ENCODE assay signal across 19 mouse cellular contexts in genomic region chr11:53842161-53842581, GRCm38 (mm10). TPM values are rescaled to one million over a fixed set of nuclear protein-coding genes. Genes with fewer than 3 reads are reported as not detected.
DNase-seq lines count a peak whose midpoint lies in the region; ATAC-seq and TF ChIP-seq lines count a peak whose summit lies in the region.
"Had no signal": no experiment of that assay in that cellular context is flagged by ENCODE, and none has a peak within 500 bp of the region (broad histone marks: within the 10 kb centered on the region; RNA-seq: fewer than 3 reads in every experiment).

No protein-coding gene starts in this region.

- no peak overlapping the region for H3K4me2 ChIP-seq in myocyte (ENCODE audit: low read depth)
- H3K4me2 ChIP-seq in liver, embryonic 12.5 days = no peak overlapping the region
- no peak overlapping the region for H3K4me2 ChIP-seq in midbrain, embryonic 16.5 days (ENCODE audit: low read length)
- H3K4me2 ChIP-seq: heart, embryonic 13.5 days; liver, embryonic 15.5 days had no signal

- H3K9me3 ChIP-seq in liver, embryonic 12.5 days (replicated peaks) = no peaks in the 10 kb centered on the region
- H3K9me3 ChIP-seq in midbrain, embryonic 16.5 days (replicated peaks; ENCODE audit: control insufficient read depth, low read length, poor library complexity, severe bottlenecking) = no peaks in the 10 kb centered on the region
- H3K9me3 ChIP-seq: heart, embryonic 13.5 days; liver, embryonic 15.5 days had no signal

- H3K79me2 ChIP-seq in myocyte (ENCODE audit: control insufficient read depth, insufficient read depth) = no peaks in the 10 kb centered on the region

- peaks cover 10% of the 10 kb centered on the region for H3K4me1 ChIP-seq in liver, embryonic 12.5 days
- H3K4me1 ChIP-seq in midbrain, embryonic 16.5 days (ENCODE audit: control insufficient read depth, insufficient read depth, low read length) = no peaks in the 10 kb centered on the region

- TF ChIP-seq POLR2A in myocyte (IDR thresholded peaks at IDR 0.05; ENCODE audit: insufficient read length, low read depth) = no peak

- intact Hi-C loops in left cerebral cortex, postnatal 4 days (cut with DNase I) = no loop called here

- no peaks in the 10 kb centered on the region for H3K27me3 ChIP-seq in myocyte (ENCODE audit: control insufficient read depth, insufficient read depth, insufficient read length)
- H3K27me3 ChIP-seq in liver, embryonic 12.5 days (replicated peaks) = peaks cover 13% of the 10 kb centered on the region
- no peaks in the 10 kb centered on the region for H3K27me3 ChIP-seq in midbrain, embryonic 16.5 days (ENCODE audit: control insufficient read depth, insufficient read depth, low read depth, low read length)
- H3K27me3 ChIP-seq: liver, embryonic 15.5 days had no signal

- 61% methylated on average over 4 of the region's 4 CpGs for WGBS in liver, embryonic 12.5 days (ENCODE audit: insufficient replicate concordance)
- WGBS in midbrain, embryonic 16.5 days = 40% methylated on average over 4 of the region's 4 CpGs

- DNase-seq in left cerebral cortex, adult 11 months (ENCODE audit: low spot score) = peak; percentile 39
- no peak for DNase-seq in left cerebral cortex, postnatal 4 days
- peak; percentile 88 for DNase-seq in brain, adult 2 months (ENCODE audit: low read depth, low spot score)
- peak; percentile 27 for DNase-seq in frontal cortex, postnatal 14 days (ENCODE audit: low spot score in 2 of 2)
- DNase-seq: adrenal gland, postnatal 36 days; cerebellum, postnatal 14 days; heart, postnatal 4 days; kidney, adult 11 months; kidney, postnatal 36 days; lung, postnatal 10 days; retina, postnatal 1 day had no signal

- ATAC-seq in liver, embryonic 12.5 days = no peak
- no peak for ATAC-seq in erythroid progenitor cell, adult 5-6 weeks (replicated peaks; ENCODE audit: low FRiP score, poor library complexity, severe bottlenecking)
- ATAC-seq in midbrain, embryonic 16.5 days = no peak
- ATAC-seq: forebrain, embryonic 16.5 days had no signal

- H3K36me3 ChIP-seq in myocyte (ENCODE audit: control insufficient read depth, insufficient read depth) = no peaks in the 10 kb centered on the region
- H3K36me3 ChIP-seq in liver, embryonic 12.5 days = no peaks in the 10 kb centered on the region
- H3K36me3 ChIP-seq in midbrain, embryonic 16.5 days (ENCODE audit: control insufficient read depth, insufficient read depth, low read length) = no peaks in the 10 kb centered on the region
- H3K36me3 ChIP-seq: heart, embryonic 13.5 days; liver, embryonic 15.5 days had no signal

- H3K27ac ChIP-seq in liver, embryonic 12.5 days = no peak overlapping the region
- no peak overlapping the region for H3K27ac ChIP-seq in midbrain, embryonic 16.5 days (ENCODE audit: low read length)
- H3K27ac ChIP-seq: heart, embryonic 13.5 days; liver, embryonic 15.5 days had no signal

- H3K9ac ChIP-seq in liver, embryonic 12.5 days = no peak overlapping the region
- H3K9ac ChIP-seq in midbrain, embryonic 16.5 days (ENCODE audit: low read depth, low read length) = no peak overlapping the region
- H3K9ac ChIP-seq: heart, embryonic 13.5 days; liver, embryonic 15.5 days had no signal

- H3ac ChIP-seq in myocyte (ENCODE audit: control insufficient read depth, insufficient read length) = no peak overlapping the region

- no peak overlapping the region for H3K4me3 ChIP-seq in myocyte
- H3K4me3 ChIP-seq in liver, embryonic 12.5 days = no peak overlapping the region
- no peak overlapping the region for H3K4me3 ChIP-seq in midbrain, embryonic 16.5 days (ENCODE audit: low read depth, low read length)
- H3K4me3 ChIP-seq: heart, embryonic 13.5 days; liver, embryonic 15.5 days had no signal

TF ChIP-seq in myocyte, 11 proteins besides CTCF, POLR2A, EP300 and RAD21:
- TF ChIP-seq MYOD1 (IDR thresholded peaks at IDR 0.05; ENCODE audit: control insufficient read depth in 1 of 3, insufficient read length in 2 of 3, low read depth in 2 of 3) = peak in 2 of 3 experiments; percentile 23 to 28
- no peak for TF ChIP-seq USF1 (IDR thresholded peaks at IDR 0.05; ENCODE audit: low read depth)
- TF ChIP-seq MYOG (IDR thresholded peaks at IDR 0.05; ENCODE audit: control insufficient read depth in 1 of 3, insufficient read depth in 1 of 3, insufficient read length in 2 of 3, low read depth in 2 of 3) = peak in 1 of 3 experiments; percentile 11
TF ChIP-seq in myocyte: peak in this region for 2.

RNA-seq across cellular contexts. Expression of gene Gm12216, which starts 16.9 kb away (rescaled TPM):
- total RNA-seq in left cerebral cortex, postnatal 4 days (2021) = 1 to 10 TPM; 1.1 to 1.3 TPM
- 1.6 TPM for polyA plus RNA-seq in myocyte (2012; fragmentation: generic; extraction: Trizol)
- polyA plus RNA-seq in liver, embryonic 12.5 days (2016; fragmentation: Nextera tagmentation; extraction: Ambion mirVana) = 0.30 and 0.83 TPM in 2 replicates
- not detected in 2 replicates for total RNA-seq in erythroid progenitor cell, adult 5-6 weeks (2015; ENCODE audit: low replicate concordance)
- 0.51 TPM in 1 of 2 replicates, not detected in the other for total RNA-seq in erythroid progenitor cell, adult 5-6 weeks (2017; ENCODE audit: low replicate concordance)
- 0.31 and 0.39 TPM in 2 replicates for polyA plus RNA-seq in midbrain, embryonic 16.5 days (2015; fragmentation: Nextera tagmentation; extraction: Ambion mirVana)
- polyA plus RNA-seq: limb, embryonic 11.5 days; liver, embryonic 15.5 days had no signal

RNA-seq across cellular contexts. Expression of gene Slc22a5, which starts 49.3 kb away (rescaled TPM):
- 10 to 100 TPM; 17.2 to 19.6 TPM for total RNA-seq in left cerebral cortex, postnatal 4 days (2021)
- 5.1 TPM for polyA plus RNA-seq in myocyte (2012; fragmentation: generic; extraction: Trizol)
- 2.4 and 3.3 TPM in 2 replicates for polyA plus RNA-seq in liver, embryonic 12.5 days (2016; fragmentation: Nextera tagmentation; extraction: Ambion mirVana)
- 2.1 and 3.2 TPM in 2 replicates for total RNA-seq in erythroid progenitor cell, adult 5-6 weeks (2015; ENCODE audit: low replicate concordance)
- 3.2 and 3.7 TPM in 2 replicates for total RNA-seq in erythroid progenitor cell, adult 5-6 weeks (2017; ENCODE audit: low replicate concordance)
- 10.1 and 11.0 TPM in 2 replicates for polyA plus RNA-seq in midbrain, embryonic 16.5 days (2015; fragmentation: Nextera tagmentation; extraction: Ambion mirVana)
